Mouse (Mus musculus): Measurements from ENCODE around the gene Lrrc25. TPM values are rescaled to one million over a fixed set of nuclear protein-coding genes. Genes with fewer than 3 reads are reported as not detected.

The Lrrc25 gene
- polyA plus RNA-seq (2012; ENCODE audit: low replicate concordance): 40.3 and 51.0 TPM in 2 replicates

DNA sequence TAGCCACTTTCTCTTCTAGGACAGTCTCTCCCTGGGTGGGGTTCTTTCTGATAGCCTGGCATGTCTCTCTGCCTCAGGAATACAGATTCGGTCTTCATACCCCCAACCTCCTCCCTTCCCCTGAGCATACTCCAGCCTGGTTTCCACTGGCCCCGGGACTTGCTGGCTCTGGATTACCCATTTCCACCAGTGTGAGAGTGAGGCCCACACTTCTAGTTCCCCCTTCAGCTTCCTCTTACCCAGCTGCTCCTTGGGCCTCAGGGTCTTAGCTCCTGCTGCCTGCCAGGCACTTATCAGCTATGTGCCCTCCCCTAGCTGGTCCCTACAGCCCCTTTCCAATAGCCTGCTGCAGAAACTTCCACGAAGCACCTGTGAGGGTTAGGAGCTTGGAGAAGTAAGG lies at the start of gene Lrrc25:
Gene Lrrc25, plus strand, starts transcription at position 262 of the 400 bp plus-strand sequence.

DNA sequence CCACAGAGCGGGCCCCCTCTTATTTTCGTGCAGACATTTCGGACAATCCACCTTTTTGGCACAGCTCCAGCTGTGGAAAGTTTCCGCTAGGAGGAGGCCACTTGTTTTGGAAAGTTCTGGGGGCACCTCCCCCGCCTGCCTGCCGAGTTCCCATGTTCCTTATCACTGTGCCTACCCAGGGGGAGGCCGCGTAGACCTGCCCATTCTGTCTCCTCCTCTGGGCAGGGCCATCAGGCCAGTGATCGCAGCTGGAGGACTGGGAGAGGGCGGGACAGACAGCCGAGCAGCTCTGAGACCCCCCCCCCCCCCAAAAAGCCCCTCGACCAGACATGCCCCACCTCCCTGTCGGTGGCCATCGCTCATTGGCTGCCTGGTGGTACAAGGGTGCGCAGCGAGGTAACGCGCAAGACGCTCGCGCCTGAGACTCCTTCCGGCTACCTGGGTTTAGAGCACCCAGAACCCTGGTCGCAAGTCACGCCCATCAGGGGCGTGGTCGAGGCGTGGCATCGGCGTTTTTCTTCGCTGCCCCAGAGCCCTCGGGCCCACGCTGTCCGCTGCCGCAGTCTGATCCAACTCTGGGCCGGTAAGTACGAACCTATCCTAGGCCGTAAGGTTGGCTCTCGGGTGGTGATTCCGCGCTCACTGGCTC lies 21.9 kb upstream of the Lrrc25 start, which contains the start of gene Isyna1:
Gene Isyna1, plus strand, starts transcription at position 413 of the 649 bp plus-strand sequence.

DNA sequence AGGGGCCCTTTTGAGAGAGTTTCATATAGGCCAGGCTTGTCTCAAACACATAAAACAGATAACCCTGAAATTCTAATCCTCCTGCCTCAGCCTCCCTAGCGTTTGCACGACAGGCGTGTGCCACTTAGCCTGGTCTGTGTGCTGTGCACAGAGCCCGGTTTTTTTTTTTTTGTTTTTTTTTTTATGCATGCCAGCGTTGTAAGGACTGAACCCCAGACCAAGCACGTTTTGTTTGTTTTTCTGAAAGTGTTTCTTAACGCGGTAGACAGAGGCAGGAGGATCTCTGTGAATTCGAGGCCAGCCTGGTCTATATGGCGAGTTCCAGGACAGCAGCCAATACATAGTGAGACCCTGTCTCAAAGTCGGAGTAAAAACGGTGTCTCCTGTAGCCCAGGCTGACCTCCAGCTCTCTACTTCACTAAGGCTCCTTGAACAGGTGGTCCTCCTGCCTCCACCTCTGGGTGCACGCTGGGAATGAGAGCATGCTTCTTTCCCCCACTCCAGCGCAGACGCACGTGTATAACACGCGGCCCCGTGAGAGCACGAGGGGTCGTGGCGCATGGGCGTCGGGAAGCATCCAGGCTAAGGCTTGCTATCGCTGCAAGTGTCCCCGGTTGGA lies 7.1 kb upstream of the Lrrc25 start, which contains the start of gene Ssbp4:
Gene Ssbp4, minus strand, starts transcription at position 124 of the 619 bp plus-strand sequence.

DNA sequence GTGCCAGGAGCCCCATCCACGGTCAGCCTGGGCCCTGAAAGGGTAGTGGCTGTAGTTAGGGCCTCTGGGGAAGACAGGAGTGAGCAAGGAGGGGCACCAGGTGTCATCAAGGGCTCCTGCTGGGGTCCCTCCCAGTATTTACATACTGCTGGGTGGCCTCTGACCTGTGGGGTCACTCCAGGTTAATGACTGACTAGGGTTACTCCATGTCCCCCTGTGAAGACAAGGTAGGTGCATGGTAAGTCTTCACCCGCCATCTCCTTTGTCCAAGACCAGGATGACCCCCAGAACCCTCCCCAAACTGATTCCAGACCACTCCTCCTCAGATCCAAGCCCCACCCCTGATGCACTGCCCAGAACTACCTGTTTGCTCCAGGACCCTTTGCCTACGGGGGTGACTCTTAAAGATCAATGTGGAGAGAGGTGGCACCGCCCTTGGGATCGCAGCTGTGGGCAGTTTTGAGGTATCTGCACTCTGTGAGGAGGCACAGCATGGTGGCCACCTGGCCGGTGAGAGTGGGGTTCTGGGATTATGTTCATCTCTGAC lies 16.5 kb downstream of the Lrrc25 start, which contains the start of gene Gdf15:
Gene Gdf15, minus strand, starts transcription at position 111 of the 547 bp plus-strand sequence.

DNA sequence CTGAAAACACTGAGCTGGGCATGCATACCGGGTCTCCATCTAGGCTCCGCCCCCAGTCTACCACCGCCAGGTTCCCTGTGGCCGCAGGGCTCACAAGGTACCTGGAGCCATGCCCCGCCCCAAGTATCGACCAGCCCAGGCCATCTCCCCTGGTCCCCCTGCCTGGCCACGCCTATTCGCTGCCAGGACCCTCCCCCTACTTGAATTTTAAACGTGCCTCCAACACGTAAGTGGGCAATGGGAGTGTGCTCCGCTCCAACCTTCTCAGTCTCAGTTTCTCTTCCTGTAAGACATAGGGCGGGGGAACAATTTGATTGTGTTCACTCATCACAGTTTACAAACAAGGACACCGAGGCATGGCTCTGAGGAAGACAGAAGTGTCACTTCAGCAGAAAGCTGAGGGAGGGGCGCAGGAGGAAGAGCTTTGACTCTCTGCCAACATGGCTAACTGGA lies 44.3 kb downstream of the Lrrc25 start, which contains the start of gene Pgpep1:
Gene Pgpep1, minus strand, starts transcription at position 116 of the 453 bp plus-strand sequence.

Other genes with a start within 250 kb of the Lrrc25 start
- 0.09 and 0.41 TPM in 2 replicates for gene Comp, start 242.6 kb upstream of the Lrrc25 start, polyA plus RNA-seq (2012; ENCODE audit: low replicate concordance)
- 23.0 and 38.0 TPM in 2 replicates for gene Crtc1, start 176.6 kb upstream of the Lrrc25 start, polyA plus RNA-seq (2012; ENCODE audit: low replicate concordance)
- gene Klhl26, start 139.2 kb upstream of the Lrrc25 start, polyA plus RNA-seq (2012; ENCODE audit: low replicate concordance): 7.5 and 7.9 TPM in 2 replicates
- gene Tmem59l, start 128.8 kb upstream of the Lrrc25 start, polyA plus RNA-seq (2012; ENCODE audit: low replicate concordance): 0.34 TPM in 1 of 2 replicates, not detected in the other
- 0.13 and 0.34 TPM in 2 replicates for gene Crlf1, start 123.0 kb upstream of the Lrrc25 start, polyA plus RNA-seq (2012; ENCODE audit: low replicate concordance)
- 130 and 215 TPM in 2 replicates for gene Rex1bd, start 109.4 kb upstream of the Lrrc25 start, polyA plus RNA-seq (2012; ENCODE audit: low replicate concordance)
- 756 and 1,789 TPM in 2 replicates for gene Uba52, start 105.4 kb upstream of the Lrrc25 start, polyA plus RNA-seq (2012; ENCODE audit: low replicate concordance)
- gene Fkbp8, start 88.4 kb upstream of the Lrrc25 start, polyA plus RNA-seq (2012; ENCODE audit: low replicate concordance): 658 and 1,767 TPM in 2 replicates
- gene Kxd1, start 88.2 kb upstream of the Lrrc25 start, polyA plus RNA-seq (2012; ENCODE audit: low replicate concordance): 25.8 and 38.2 TPM in 2 replicates
- gene Ell, start 76.7 kb upstream of the Lrrc25 start, polyA plus RNA-seq (2012; ENCODE audit: low replicate concordance): 46.8 and 56.3 TPM in 2 replicates
- 123 and 176 TPM in 2 replicates for gene Isyna1, start 21.8 kb upstream of the Lrrc25 start, polyA plus RNA-seq (2012; ENCODE audit: low replicate concordance)
- gene Ssbp4, start 7.3 kb upstream of the Lrrc25 start, polyA plus RNA-seq (2012; ENCODE audit: low replicate concordance): 364 and 1,497 TPM in 2 replicates
- 0.58 and 1.2 TPM in 2 replicates for gene Gdf15, start 16.3 kb downstream of the Lrrc25 start, polyA plus RNA-seq (2012; ENCODE audit: low replicate concordance)
- 3.4 and 3.7 TPM in 2 replicates for gene Pgpep1, start 44.2 kb downstream of the Lrrc25 start, polyA plus RNA-seq (2012; ENCODE audit: low replicate concordance)
- 257 and 405 TPM in 2 replicates for gene Lsm4, start 57.1 kb downstream of the Lrrc25 start, polyA plus RNA-seq (2012; ENCODE audit: low replicate concordance)
- gene Jund, start 82.8 kb downstream of the Lrrc25 start, polyA plus RNA-seq (2012; ENCODE audit: low replicate concordance): 801 and 2,923 TPM in 2 replicates
- 0.03 TPM in 1 of 2 replicates, not detected in the other for gene Iqcn, start 87.3 kb downstream of the Lrrc25 start, polyA plus RNA-seq (2012; ENCODE audit: low replicate concordance)
- gene Gm3336, start 102.4 kb downstream of the Lrrc25 start, polyA plus RNA-seq (2012; ENCODE audit: low replicate concordance): 0.20 TPM in 1 of 2 replicates, not detected in the other
- 8.2 and 8.4 TPM in 2 replicates for gene Pde4c, start 107.6 kb downstream of the Lrrc25 start, polyA plus RNA-seq (2012; ENCODE audit: low replicate concordance)
- 23.3 and 50.9 TPM in 2 replicates for gene Rab3a, start 138.5 kb downstream of the Lrrc25 start, polyA plus RNA-seq (2012; ENCODE audit: low replicate concordance)
- gene Mpv17l2, start 144.8 kb downstream of the Lrrc25 start, polyA plus RNA-seq (2012; ENCODE audit: low replicate concordance): 67.8 and 94.2 TPM in 2 replicates
- 55.0 and 106 TPM in 2 replicates for gene Pik3r2, start 160.6 kb downstream of the Lrrc25 start, polyA plus RNA-seq (2012; ENCODE audit: low replicate concordance)
- gene Mast3, start 188.9 kb downstream of the Lrrc25 start, polyA plus RNA-seq (2012; ENCODE audit: low replicate concordance): 424 and 1,050 TPM in 2 replicates
- gene Il12rb1, start 192.3 kb downstream of the Lrrc25 start, polyA plus RNA-seq (2012; ENCODE audit: low replicate concordance): 4.7 and 10.2 TPM in 2 replicates
- 68.9 and 169 TPM in 2 replicates for gene Arrdc2, start 223.6 kb downstream of the Lrrc25 start, polyA plus RNA-seq (2012; ENCODE audit: low replicate concordance)
- gene Kcnn1, start 247.1 kb downstream of the Lrrc25 start, polyA plus RNA-seq (2012; ENCODE audit: low replicate concordance): 0.33 and 0.61 TPM in 2 replicates